Mouse (Mus musculus) midbrain, embryonic 10.5 days (tissue): Measurements from ENCODE around the gene Ern1. TPM values are rescaled to one million over a fixed set of nuclear protein-coding genes. Genes with fewer than 3 reads are reported as not detected.
"Not testable (repeated sequence)": the region's sequence is repeated elsewhere in the genome, so short reads cannot be mapped to it uniquely, and the experiment has no call there.

ENCODE experiments used
- DNase-seq: peaks from one replicate; pipeline ENCODE4 v3.0.0-alpha.2; 2017; ENCODE audit warnings: low spot score
- H3K27ac ChIP-seq: fragments of 300-500 bp; sonication (generic); replicated peaks from 2 replicates; pipeline ENCODE4 v1.5.1; 2016; ENCODE audit warnings: mild to moderate bottlenecking
- H3K27me3 ChIP-seq: fragments of 300-500 bp; sonication (generic); 2 replicates; pipeline ENCODE4 v1.6.1; 2016; ENCODE audit warnings: low read depth, mild to moderate bottlenecking; ENCODE audit not compliant: poor library complexity, severe bottlenecking
- H3K36me3 ChIP-seq: fragments of 300-500 bp; sonication (generic); 2 replicates; pipeline ENCODE4 v1.6.1; 2016; ENCODE audit warnings: mild to moderate bottlenecking, moderate library complexity
- H3K4me1 ChIP-seq: fragments of 300-500 bp; sonication (generic); 2 replicates; pipeline ENCODE4 v1.6.1; 2016
- H3K4me3 ChIP-seq: fragments of 300-500 bp; sonication (generic); 2 replicates; pipeline ENCODE4 v1.5.1; 2016; ENCODE audit warnings: mild to moderate bottlenecking, moderate library complexity
- H3K9me3 ChIP-seq: fragments of 300-500 bp; sonication (generic); replicated peaks from 2 replicates; pipeline ENCODE4 v1.6.1; 2016; ENCODE audit warnings: mild to moderate bottlenecking
- WGBS: fragments of 180-500 bp; shearing (Covaris S2); methylation state at CpG from one replicate; pipeline ENCODE4 v1.1.7; 2016; 5-methylcytosine and 5-hydroxymethylcytosine counted together
- polyA plus RNA-seq: library from polyadenylated mRNA; unstranded; fragments of >200 nt; fragmentation: Nextera tagmentation; extraction: Ambion mirVana; gene quantifications from 2 replicates; pipeline ENCODE4 v1.2.1, GENCODE M21; 2016

Ern1 gene
- polyA plus RNA-seq, 1 experiment from 2014 or later = 5.2 TPM

- H3K27ac ChIP-seq = peak overlapping the region; percentile 100
- peak overlapping the region; percentile 92 for H3K4me3 ChIP-seq
- no peaks in the 10 kb centered on the region for H3K9me3 ChIP-seq
- DNase-seq = peak; percentile 77
- WGBS = 2% methylated on average over 22 of the region's 22 CpGs
- H3K27me3 ChIP-seq = no peaks in the 10 kb centered on the region
- no peaks in the 10 kb centered on the region; the same call in 1 of the 2 replicates for H3K36me3 ChIP-seq
- H3K4me1 ChIP-seq = peaks cover 30% of the 10 kb centered on the region
These were observed 13.9 kb upstream of the Ern1 start for GRCm38 (mm10) chr11:106501308-106502158.

GRCm38 (mm10) chr11:106500393-106501307 lies 13.0 kb upstream of the Ern1 start:
- Histone ChIP-seq H3K27me3 (no peaks in the 10 kb centered on the region), H3K27ac (peak overlapping the region; percentile 100), H3K36me3 (no peaks in the 10 kb centered on the region; the same call in 1 of the 2 replicates), H3K4me1 (peaks cover 30% of the 10 kb centered on the region), H3K4me3 (peak overlapping the region; percentile 92), H3K9me3 (no peaks in the 10 kb centered on the region)
- DNase-seq = peak; percentile 94
- under 1% methylated on average over 51 of the region's 55 CpGs for WGBS

GRCm38 (mm10) chr11:106498739-106499379 lies 11.2 kb upstream of the Ern1 start:
- Histone ChIP-seq H3K36me3 (no peaks in the 10 kb centered on the region; the same call in 1 of the 2 replicates), H3K4me1 (peaks cover 30% of the 10 kb centered on the region), H3K9me3 (no peaks in the 10 kb centered on the region), H3K27me3 (no peaks in the 10 kb centered on the region), H3K27ac (no peak overlapping the region; the same call in 1 of the 2 replicates), H3K4me3 (no peak overlapping the region)
- 17% methylated on average over 4 of the region's 4 CpGs for WGBS
- no peak for DNase-seq

- DNase-seq = no peak
- H3K4me3 ChIP-seq = no peak overlapping the region
- H3K27ac ChIP-seq = no peak overlapping the region
- peaks cover 27% of the 10 kb centered on the region for H3K4me1 ChIP-seq
- WGBS = 90% methylated on average over 2 of the region's 2 CpGs
- H3K9me3 ChIP-seq = no peaks in the 10 kb centered on the region
- H3K36me3 ChIP-seq = no peaks in the 10 kb centered on the region; the same call in 1 of the 2 replicates
- H3K27me3 ChIP-seq = no peaks in the 10 kb centered on the region
These were observed 10.3 kb upstream of the Ern1 start for GRCm38 (mm10) chr11:106497926-106498325.

GRCm38 (mm10) chr11:106497009-106497408 lies 9.4 kb upstream of the Ern1 start:
- not testable (repeated sequence) for H3K9me3 ChIP-seq, H3K27ac ChIP-seq, H3K27me3 ChIP-seq, H3K4me3 ChIP-seq, H3K36me3 ChIP-seq, DNase-seq
- 92% methylated on average over 2 of the region's 2 CpGs for WGBS
- peaks cover 21% of the 10 kb centered on the region for H3K4me1 ChIP-seq

- H3K4me1 ChIP-seq = peaks cover 17% of the 10 kb centered on the region
- H3K9me3 ChIP-seq = no peaks in the 10 kb centered on the region
- no peak overlapping the region for H3K27ac ChIP-seq
- 83% methylated on average over 7 of the region's 7 CpGs for WGBS
- no peaks in the 10 kb centered on the region for H3K36me3 ChIP-seq
- DNase-seq = no peak
- no peaks in the 10 kb centered on the region for H3K27me3 ChIP-seq
- no peak overlapping the region for H3K4me3 ChIP-seq
These were observed 5.5 kb upstream of the Ern1 start for GRCm38 (mm10) chr11:106492984-106493669.

GRCm38 (mm10) chr11:106491393-106491792 lies 3.7 kb upstream of the Ern1 start:
- no peaks in the 10 kb centered on the region for H3K36me3 ChIP-seq
- no peak overlapping the region for H3K4me3 ChIP-seq
- 3% methylated on average over 3 of the region's 3 CpGs for WGBS
- no peaks in the 10 kb centered on the region for H3K27me3 ChIP-seq
- H3K4me1 ChIP-seq = peaks cover 30% of the 10 kb centered on the region
- no peaks in the 10 kb centered on the region for H3K9me3 ChIP-seq
- no peak overlapping the region for H3K27ac ChIP-seq
- DNase-seq = peak; percentile 51

- not testable (repeated sequence) for H3K4me3 ChIP-seq, H3K36me3 ChIP-seq, H3K27me3 ChIP-seq, H3K27ac ChIP-seq, H3K9me3 ChIP-seq, DNase-seq
- WGBS = 88% methylated on average over 6 of the region's 6 CpGs
- H3K4me1 ChIP-seq = peaks cover 35% of the 10 kb centered on the region
These were observed 2.9 kb upstream of the Ern1 start for GRCm38 (mm10) chr11:106490600-106490999.

- no peaks in the 10 kb centered on the region for H3K36me3 ChIP-seq
- H3K27me3 ChIP-seq = peaks cover 4% of the 10 kb centered on the region; the same call in 1 of the 2 replicates
- 57% methylated on average over 10 of the region's 10 CpGs for WGBS
- H3K4me3 ChIP-seq = no peak overlapping the region
- H3K9me3 ChIP-seq = no peaks in the 10 kb centered on the region
- H3K4me1 ChIP-seq = peaks cover 35% of the 10 kb centered on the region
- no peak overlapping the region for H3K27ac ChIP-seq
- DNase-seq = no peak
These were observed 2.4 kb upstream of the Ern1 start for GRCm38 (mm10) chr11:106490057-106490456.

- H3K27ac ChIP-seq = no peak overlapping the region
- peaks cover 4% of the 10 kb centered on the region; the same call in 1 of the 2 replicates for H3K27me3 ChIP-seq
- no peak overlapping the region for H3K4me3 ChIP-seq
- no peaks in the 10 kb centered on the region for H3K36me3 ChIP-seq
- no peaks in the 10 kb centered on the region for H3K9me3 ChIP-seq
- WGBS = 69% methylated on average over 7 of the region's 7 CpGs
- H3K4me1 ChIP-seq = peaks cover 35% of the 10 kb centered on the region
- DNase-seq = no peak
These were observed 1.5 kb upstream of the Ern1 start for GRCm38 (mm10) chr11:106489036-106489693.

- Histone ChIP-seq H3K36me3 (no peaks in the 10 kb centered on the region), H3K27me3 (peaks cover 4% of the 10 kb centered on the region; the same call in 1 of the 2 replicates), H3K4me3 (peak overlapping the region; percentile 73), H3K27ac (peak overlapping the region; percentile 83), H3K4me1 (peaks cover 35% of the 10 kb centered on the region), H3K9me3 (no peaks in the 10 kb centered on the region)
- no peak for DNase-seq
- WGBS = 12% methylated on average over 17 of the region's 17 CpGs
These were observed 492 bp upstream of the Ern1 start for GRCm38 (mm10) chr11:106488126-106488561.
